ENCODE assay signal across 12 mouse cellular contexts in the genomic region with DNA sequence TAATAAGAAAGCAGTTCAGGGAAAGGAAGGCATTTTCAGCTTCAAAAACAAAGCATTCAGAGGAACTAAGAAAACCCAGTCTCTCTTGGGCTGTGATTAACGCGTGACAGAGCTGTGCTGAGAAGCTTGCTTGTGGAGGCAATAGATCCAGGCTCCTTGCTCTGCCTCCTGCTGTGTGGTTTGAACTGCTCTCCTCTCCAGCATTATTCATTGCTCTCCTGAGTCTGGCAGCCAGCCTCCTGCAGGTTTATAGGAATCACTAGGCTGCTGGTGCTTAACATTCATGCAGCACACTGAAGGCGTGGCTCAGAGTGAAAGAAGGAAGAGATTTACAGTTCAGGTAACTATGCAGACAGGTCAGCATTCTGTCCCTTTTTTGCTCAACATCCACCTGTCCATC.
A peak's percentile ranks its signal among the peaks of the same experiment; 100 is the strongest.
DNase-seq lines count a peak whose midpoint lies in the region; ATAC-seq and TF ChIP-seq lines count a peak whose summit lies in the region.
"Had no signal": no experiment of that assay in that cellular context is flagged by ENCODE, and none has a peak within 500 bp of the region (broad histone marks: within the 10 kb centered on the region; RNA-seq: fewer than 3 reads in every experiment).

No protein-coding gene starts in this region.

- H3K9me3 ChIP-seq in forebrain, embryonic 16.5 days (ENCODE audit: control insufficient read depth, low read length), result peaks cover 2% of the 10 kb centered on the region
- no peaks in the 10 kb centered on the region for H3K9me3 ChIP-seq in midbrain, embryonic 11.5 days (ENCODE audit: control insufficient read depth, low read length)
- H3K9me3 ChIP-seq in intestine, postnatal 0 days (ENCODE audit: control insufficient read depth), result no peaks in the 10 kb centered on the region

- no peak overlapping the region for H3K9ac ChIP-seq in forebrain, embryonic 16.5 days (replicated peaks; ENCODE audit: low read depth, low read length)
- no peak overlapping the region for H3K9ac ChIP-seq in midbrain, embryonic 11.5 days (ENCODE audit: low read length)
- no peak overlapping the region for H3K9ac ChIP-seq in intestine, postnatal 0 days (ENCODE audit: low read depth, low read length)
- H3K9ac ChIP-seq: lung, embryonic 14.5 days had no signal

- DNase-seq in retina, embryonic 14.5 days (ENCODE audit: low spot score), result peak; percentile 8
- no peak for DNase-seq in retina, postnatal 1 day
- DNase-seq in midbrain, embryonic 11.5 days (ENCODE audit: low spot score, missing footprints), result peak; percentile 83
- DNase-seq in thymus, postnatal 10 days (ENCODE audit: low spot score in 2 of 2), result no peak
- DNase-seq: gastrocnemius, adult 2 months; kidney, postnatal 25 days; lung, embryonic 14.5 days; right cerebral cortex, postnatal 14 days had no signal

- no peak overlapping the region for H3K4me2 ChIP-seq in forebrain, embryonic 16.5 days (ENCODE audit: low read length)
- no peak overlapping the region for H3K4me2 ChIP-seq in midbrain, embryonic 11.5 days
- no peak overlapping the region for H3K4me2 ChIP-seq in intestine, postnatal 0 days (replicated peaks; ENCODE audit: low read depth)
- H3K4me2 ChIP-seq: lung, embryonic 14.5 days had no signal

- H3K27me3 ChIP-seq in forebrain, embryonic 16.5 days (replicated peaks; ENCODE audit: control insufficient read depth, insufficient read depth, low read length), result no peaks in the 10 kb centered on the region
- H3K27me3 ChIP-seq in midbrain, embryonic 11.5 days (ENCODE audit: control insufficient read depth, insufficient read depth, low read length), result no peaks in the 10 kb centered on the region
- H3K27me3 ChIP-seq in intestine, postnatal 0 days (replicated peaks; ENCODE audit: control insufficient read depth, insufficient read depth, low read length), result no peaks in the 10 kb centered on the region

- H3K36me3 ChIP-seq in forebrain, embryonic 16.5 days (ENCODE audit: control insufficient read depth, insufficient read depth), result no peaks in the 10 kb centered on the region
- H3K36me3 ChIP-seq in midbrain, embryonic 11.5 days (ENCODE audit: control insufficient read depth, insufficient read depth, low read length), result no peaks in the 10 kb centered on the region
- H3K36me3 ChIP-seq in intestine, postnatal 0 days (ENCODE audit: control insufficient read depth, insufficient read depth), result no peaks in the 10 kb centered on the region

- WGBS in forebrain, embryonic 16.5 days, result 11% methylated on average over 3 of the region's 3 CpGs
- WGBS in midbrain, embryonic 11.5 days, result 5% methylated on average over 3 of the region's 3 CpGs
- 55% methylated on average over 3 of the region's 3 CpGs for WGBS in intestine, postnatal 0 days

- no peak overlapping the region for H3K4me3 ChIP-seq in forebrain, embryonic 16.5 days (replicated peaks; ENCODE audit: low read length)
- H3K4me3 ChIP-seq in midbrain, embryonic 11.5 days (ENCODE audit: low read depth, low read length), result no peak overlapping the region
- H3K4me3 ChIP-seq in intestine, postnatal 0 days (ENCODE audit: low read depth, low read length), result no peak overlapping the region
- H3K4me3 ChIP-seq: gastrocnemius, adult 2 months had no signal

- TF ChIP-seq CTCF in intestine, postnatal 0 days (IDR thresholded peaks at IDR 0.05; ENCODE audit: low read depth), result no peak

- no peak overlapping the region for H3K27ac ChIP-seq in forebrain, embryonic 16.5 days (ENCODE audit: low read length)
- no peak overlapping the region for H3K27ac ChIP-seq in midbrain, embryonic 11.5 days (ENCODE audit: low read depth, low read length)
- no peak overlapping the region for H3K27ac ChIP-seq in intestine, postnatal 0 days (ENCODE audit: low read depth, low read length)
- H3K27ac ChIP-seq: gastrocnemius, adult 2 months had no signal

- 0 out of 2 replicates have a peak, but pooled peaks have one; percentile 12 for ATAC-seq in forebrain, embryonic 16.5 days
- no peak for ATAC-seq in midbrain, embryonic 11.5 days (ENCODE audit: low FRiP score)
- ATAC-seq in intestine, postnatal 0 days, result no peak
- ATAC-seq in erythroblast, adult 5-6 weeks (replicated peaks; ENCODE audit: low FRiP score, poor library complexity, severe bottlenecking), result no peak
- ATAC-seq: inflammation-experienced regulatory T-cells, adult 6 months had no signal

- no peaks in the 10 kb centered on the region for H3K4me1 ChIP-seq in forebrain, embryonic 16.5 days (replicated peaks; ENCODE audit: control insufficient read depth, insufficient read depth, low read length)
- peaks cover 3% of the 10 kb centered on the region; the same call in 1 of the 2 replicates for H3K4me1 ChIP-seq in midbrain, embryonic 11.5 days (ENCODE audit: control insufficient read depth, insufficient read depth, low read length)
- H3K4me1 ChIP-seq in intestine, postnatal 0 days (replicated peaks; ENCODE audit: control insufficient read depth, insufficient read depth, low read length), result no peaks in the 10 kb centered on the region

Comparison
In these comparisons a context has a peak if more than half of its experiments do, and no peak if none do; other contexts are left out.
1. DNase-seq: peak in retina, embryonic 14.5 days (single experiment) and midbrain, embryonic 11.5 days (single experiment); none in retina, postnatal 1 day (single experiment) and thymus, postnatal 10 days (0 of 2).